Mouse (Mus musculus) thymus, adult 2 months (tissue): Measurements from ENCODE around the gene Dip2c.

ENCODE experiments used
- CTCF ChIP-seq: fragments of 200-500 bp; IDR thresholded peaks from 2 replicates; pipeline ENCODE4 v1.5.1; 2012; ENCODE audit warnings: mild to moderate bottlenecking, control low read depth, low read length, moderate library complexity, borderline replicate concordance; ENCODE audit not compliant: control insufficient read depth, poor library complexity, insufficient read depth; ENCODE audit errors: extremely low read depth
- POLR2A ChIP-seq: fragments of 200-500 bp; IDR thresholded peaks from 2 replicates; pipeline ENCODE4 v1.6.1; 2012; ENCODE audit warnings: mild to moderate bottlenecking, low read length, control low read depth, moderate library complexity; ENCODE audit not compliant: control insufficient read depth, poor library complexity, insufficient read depth; ENCODE audit errors: extremely low read depth

- no peak for TF ChIP-seq POLR2A
- TF ChIP-seq CTCF: no peak
Measured at GRCm38 (mm10) chr13:9430724-9431123, 154.4 kb downstream of the Dip2c start.
